Mouse (Mus musculus) frontal cortex, adult (tissue): ENCODE results near the gene Ptpn6.
A peak's percentile ranks its signal among the peaks of the same experiment; 100 is the strongest.
"Not testable (repeated sequence)": the region's sequence is repeated elsewhere in the genome, so short reads cannot be mapped to it uniquely, and the experiment has no call there.

Experiments used
- ATAC-seq: cut with Nextera tagmentation; 2 replicates; pipeline ENCODE4 v1.9.2; 2017; ENCODE audit warnings: mild to moderate bottlenecking, moderate library complexity, mixed read lengths; ENCODE audit not compliant: low TSS enrichment

Gene Ptpn6

DNA sequence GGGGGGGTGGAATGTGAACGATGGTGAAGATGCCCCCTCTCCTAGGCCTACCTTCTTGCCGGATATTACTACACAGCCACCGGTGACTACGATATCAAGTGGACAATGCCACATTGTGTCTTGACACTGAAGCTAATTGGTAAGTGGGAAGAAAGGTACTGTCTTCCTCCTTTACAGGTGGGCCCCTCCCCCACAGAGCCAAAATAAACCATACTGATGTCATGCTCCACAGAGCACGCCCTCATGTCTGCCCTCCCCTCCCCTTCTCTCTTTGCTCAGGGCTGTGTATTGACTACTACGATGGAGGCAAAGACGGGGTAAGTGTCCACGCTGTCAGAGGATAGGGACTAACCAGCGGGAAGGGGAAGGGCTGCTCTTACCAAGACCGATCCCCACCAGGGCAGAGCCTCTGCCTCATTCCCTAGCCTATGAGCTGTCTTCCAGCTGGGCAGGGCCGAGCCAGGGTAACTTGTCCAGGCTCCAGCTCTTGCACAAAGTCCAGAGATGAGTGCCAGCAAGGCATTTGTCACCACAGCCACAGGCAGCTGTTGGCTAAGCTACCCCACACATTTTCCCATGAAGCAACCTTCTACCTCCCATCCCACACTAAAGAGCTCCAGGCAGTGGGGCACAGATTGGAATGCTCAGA is 38.4 kb downstream of the Ptpn6 start:
- ATAC-seq = peak; percentile 72

- no peak for ATAC-seq
Observed at GRCm38 (mm10) chr6:124699366-124699765, 39.1 kb downstream of the Ptpn6 start.

DNA sequence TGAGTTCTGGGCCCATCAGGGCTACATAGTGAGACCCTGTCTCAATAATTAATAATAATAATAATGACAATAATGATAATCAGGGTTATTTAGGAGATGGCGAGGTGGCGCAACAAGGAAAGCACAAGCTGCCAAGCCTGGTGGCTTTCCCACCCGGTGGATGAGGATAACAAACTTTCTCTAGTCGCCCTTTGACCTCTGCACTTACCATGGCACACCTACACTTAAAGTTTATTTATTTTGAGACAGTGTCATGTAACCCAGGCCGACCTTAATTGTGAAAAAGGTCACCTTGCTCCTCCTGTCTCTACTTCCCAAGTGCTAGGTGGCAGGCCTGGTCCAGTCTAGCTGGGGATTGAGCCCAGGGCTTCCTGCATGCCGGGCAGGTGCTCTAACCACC is 39.8 kb downstream of the Ptpn6 start:
- ATAC-seq = no peak

- ATAC-seq = no peak
Observed at GRCm38 (mm10) chr6:124696441-124697150, 41.9 kb downstream of the Ptpn6 start.

DNA sequence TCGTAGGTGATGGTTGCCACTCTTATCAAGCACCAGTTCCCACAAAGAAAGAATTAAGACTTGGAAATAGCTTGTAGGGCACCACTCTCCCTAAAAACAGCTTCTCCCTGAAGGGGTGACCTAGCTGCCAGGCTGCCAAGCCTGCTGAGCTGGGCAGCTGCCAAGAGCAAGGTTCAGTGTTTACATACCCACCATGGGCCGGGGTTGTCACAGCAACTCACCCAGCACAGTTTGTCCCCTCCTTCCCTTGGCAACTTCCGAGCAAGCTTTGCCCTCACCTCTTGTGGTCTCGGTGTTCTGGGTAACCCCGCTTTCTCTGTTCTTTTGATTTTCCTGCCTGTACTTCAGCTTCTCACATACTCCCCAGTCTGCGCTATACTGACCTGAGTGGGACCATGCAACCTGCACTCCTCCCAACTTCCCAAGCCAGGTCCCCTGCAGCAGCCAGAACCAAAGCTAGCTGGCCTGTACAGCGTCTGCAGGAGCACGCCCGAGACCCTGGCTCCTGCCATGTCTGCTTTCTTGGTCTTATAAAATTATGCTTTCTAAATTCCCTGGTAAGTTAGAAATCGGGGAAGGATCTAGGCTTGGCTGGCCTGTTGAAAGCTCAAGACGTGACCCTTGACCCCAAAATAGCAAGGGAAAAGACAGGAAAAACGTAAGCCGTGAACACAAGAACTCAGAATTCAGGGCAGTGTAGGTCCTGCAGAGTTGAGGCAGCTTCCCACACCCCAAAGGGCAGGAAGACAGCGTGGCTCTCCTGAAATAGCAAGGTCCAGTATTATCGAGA is 44.2 kb downstream of the Ptpn6 start:
- ATAC-seq = peak; percentile 42; the same call in 1 of the 2 replicates

DNA sequence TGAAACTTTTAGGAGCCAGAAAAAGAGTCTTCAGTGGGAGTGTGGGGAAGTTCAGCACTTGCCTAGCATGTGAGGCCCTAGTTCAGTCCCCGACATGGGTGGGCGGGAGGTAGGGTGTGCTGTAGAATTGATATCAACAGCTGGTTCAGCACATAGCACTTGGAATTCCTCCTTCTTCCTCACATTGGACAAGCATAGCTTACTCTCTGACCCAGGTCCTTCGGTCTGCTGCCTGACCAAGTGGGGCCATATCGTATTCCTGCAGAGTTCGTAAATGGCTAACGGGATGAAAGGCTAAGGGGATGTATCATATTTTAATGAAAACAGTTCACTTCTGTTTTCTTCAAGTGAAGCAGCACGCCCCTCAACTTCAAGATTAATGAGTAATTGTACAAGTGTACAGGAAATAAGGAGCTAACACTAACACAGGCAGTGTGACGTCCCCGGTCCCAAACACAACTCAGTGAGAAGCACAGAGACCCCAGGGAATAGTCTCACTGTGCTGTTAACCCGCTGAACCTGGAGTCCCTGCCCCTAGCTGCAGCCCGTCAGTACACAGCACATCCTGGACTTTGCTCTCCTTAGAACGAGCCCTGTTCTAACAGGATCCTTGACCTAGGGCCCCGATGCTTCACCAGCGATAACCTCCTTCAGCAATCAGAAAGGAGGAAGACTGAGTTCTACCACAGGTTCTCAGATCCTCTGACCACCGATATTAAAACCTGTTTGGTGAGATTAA is 45.1 kb downstream of the Ptpn6 start:
- ATAC-seq = no peak

- no peak for ATAC-seq
Observed at GRCm38 (mm10) chr6:124690517-124690916, 48.0 kb downstream of the Ptpn6 start.

DNA sequence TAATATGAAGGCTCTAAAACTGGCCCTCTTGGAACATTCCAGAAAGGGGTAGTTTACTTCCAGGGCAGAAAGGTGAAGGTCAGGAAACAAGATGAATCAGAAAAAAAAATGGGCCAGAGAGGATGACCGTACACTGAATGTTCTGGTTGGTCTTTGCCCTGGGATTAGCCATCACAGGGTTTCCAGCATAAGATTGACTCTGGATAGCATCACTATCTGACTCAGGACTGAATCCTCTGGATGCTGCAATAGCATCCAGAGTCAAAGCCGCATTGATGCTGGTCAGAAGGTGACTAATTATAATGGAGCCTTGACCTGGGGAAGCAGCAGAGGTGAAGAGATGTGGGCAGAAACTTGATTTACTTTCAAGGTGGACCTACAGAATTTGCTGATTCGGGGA is 49.5 kb downstream of the Ptpn6 start:
- ATAC-seq = no peak

- ATAC-seq = no peak
Observed at GRCm38 (mm10) chr6:124688151-124688758, 50.3 kb downstream of the Ptpn6 start.

- not testable (repeated sequence) for ATAC-seq
Observed at GRCm38 (mm10) chr6:124686644-124687043, 51.9 kb downstream of the Ptpn6 start.

GRCm38 (mm10) chr6:124685606-124686386 is 52.7 kb downstream of the Ptpn6 start:
- ATAC-seq = no peak

GRCm38 (mm10) chr6:124683591-124684417 is 54.7 kb downstream of the Ptpn6 start:
- peak; percentile 76 for ATAC-seq

DNA sequence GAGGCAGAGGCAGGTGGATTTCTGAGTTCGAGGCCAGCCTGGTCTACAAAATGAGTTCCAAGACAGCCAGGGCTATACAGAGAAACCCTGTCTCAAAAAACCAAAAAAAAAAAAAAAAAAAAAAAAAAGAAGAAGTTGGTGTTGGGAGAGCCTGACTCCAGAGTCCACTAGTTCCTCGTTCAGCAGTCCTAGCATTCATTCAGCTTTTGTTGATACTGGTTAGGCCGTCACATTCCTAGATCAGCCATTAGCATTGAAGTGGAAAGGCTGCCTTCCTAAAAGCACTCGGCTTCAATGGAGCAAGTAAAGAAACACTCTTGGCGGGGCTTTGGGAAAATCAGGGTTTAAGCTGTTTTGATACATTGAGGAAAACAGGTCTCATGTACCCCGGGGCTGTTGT is 56.2 kb downstream of the Ptpn6 start:
- not testable (repeated sequence) for ATAC-seq

- ATAC-seq = peak; percentile 65
Observed at GRCm38 (mm10) chr6:124679486-124679885, 59.0 kb downstream of the Ptpn6 start.

DNA sequence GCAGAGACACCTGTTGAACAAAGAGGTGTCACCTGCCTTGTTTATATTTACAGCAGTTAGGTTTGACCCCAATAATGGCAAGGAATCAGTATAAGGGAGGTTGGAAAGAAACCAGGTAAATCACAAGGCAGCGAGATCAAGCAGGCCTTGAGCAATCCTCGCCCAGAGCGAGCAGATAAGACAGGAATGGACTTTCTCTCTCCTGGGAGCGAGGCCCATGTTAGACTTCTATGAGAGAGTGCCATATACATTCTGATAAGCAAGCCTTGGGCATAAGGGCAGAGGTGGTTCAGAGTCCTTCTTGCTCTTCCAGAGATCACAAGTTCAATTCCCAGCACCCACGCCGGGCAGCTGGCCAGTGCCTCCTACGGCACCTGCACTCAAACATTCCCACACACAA is 59.7 kb downstream of the Ptpn6 start:
- ATAC-seq = no peak

- no peak for ATAC-seq
Observed at GRCm38 (mm10) chr6:124676171-124676570, 62.3 kb downstream of the Ptpn6 start.

GRCm38 (mm10) chr6:124674591-124674990 is 63.9 kb downstream of the Ptpn6 start:
- ATAC-seq = no peak

- ATAC-seq = peak; percentile 96
Observed at GRCm38 (mm10) chr6:124673619-124674018, 64.9 kb downstream of the Ptpn6 start.

DNA sequence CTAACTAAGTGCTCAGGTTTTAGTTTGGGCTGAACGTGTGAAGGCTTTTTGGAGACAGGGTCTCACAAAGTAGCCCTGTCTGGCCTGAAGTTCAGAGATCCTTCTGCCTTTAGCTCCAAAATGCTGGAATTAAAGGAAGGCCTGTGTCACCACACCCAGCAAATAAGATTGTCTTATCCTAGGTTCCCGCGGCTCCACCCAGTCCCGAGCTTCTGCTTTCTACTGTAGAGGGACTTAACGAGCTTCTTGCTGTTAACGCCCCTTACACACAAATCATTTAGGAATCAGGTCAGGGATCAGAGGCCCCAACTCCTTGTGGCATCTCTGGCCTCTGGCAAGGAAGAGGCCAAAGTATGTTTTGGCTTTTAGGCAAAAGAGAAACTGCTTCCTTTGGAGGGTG is 66.4 kb downstream of the Ptpn6 start:
- no peak for ATAC-seq
